Mouse (Mus musculus) retina, embryonic 14.5 days (tissue): ENCODE results near the gene Slc4a8.
"Not testable (repeated sequence)": the region's sequence is repeated elsewhere in the genome, so short reads cannot be mapped to it uniquely, and the experiment has no call there.

Experiments
- DNase-seq: peaks from one replicate; pipeline ENCODE4 v3.0.0-alpha.2; 2015; ENCODE audit warnings: low spot score

Slc4a8 gene

DNA sequence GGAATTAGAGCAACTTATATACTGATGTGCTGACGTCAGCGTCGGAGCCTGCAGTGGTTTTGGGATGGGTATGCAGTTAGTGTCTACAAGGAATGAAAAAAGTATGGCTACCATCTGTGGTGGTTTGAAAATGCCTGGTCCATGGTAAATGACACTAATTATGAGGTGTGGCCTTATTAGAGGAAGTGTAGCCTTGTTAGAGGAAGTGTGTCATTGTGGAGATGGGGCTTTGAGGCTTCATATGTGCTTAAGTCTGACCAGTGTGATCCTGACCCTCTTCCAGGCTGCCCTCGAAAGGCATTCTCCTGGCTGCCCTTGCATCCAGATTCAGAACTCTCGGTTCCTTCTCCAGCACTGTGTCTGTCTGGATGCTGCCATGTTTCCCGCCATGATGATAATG, 18.3 kb upstream of the Slc4a8 start:
- no peak for DNase-seq

DNA sequence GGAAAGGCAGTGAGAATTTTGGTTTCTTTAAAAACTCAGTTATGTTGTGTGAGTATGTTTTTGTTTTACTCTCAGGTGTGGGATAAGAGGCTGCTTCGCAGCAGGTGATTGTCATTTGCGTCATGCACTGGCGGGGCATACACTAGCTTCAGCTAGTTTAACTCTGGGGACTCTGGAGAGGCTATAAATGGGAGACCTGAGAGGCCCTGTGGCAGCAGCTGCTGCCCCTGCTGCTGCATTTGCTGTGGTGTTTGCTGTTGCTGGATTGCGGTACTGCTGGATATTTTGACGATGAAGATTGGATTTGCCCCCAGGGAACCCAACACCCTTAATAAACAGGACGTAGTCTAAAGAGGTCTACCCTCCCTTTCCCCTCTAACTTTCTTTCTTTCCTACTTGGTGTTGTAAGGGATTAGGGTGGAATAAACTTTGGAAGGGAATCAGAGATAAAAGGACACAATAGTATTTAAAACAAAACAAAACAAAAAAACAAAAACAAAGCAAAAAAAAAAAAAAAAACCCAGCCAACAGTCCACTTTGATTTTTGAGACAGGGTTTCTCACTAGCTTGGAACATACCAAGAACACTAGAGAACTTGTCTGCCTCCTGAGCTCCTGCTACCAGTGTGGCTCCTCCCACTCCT, 14.9 kb upstream of the Slc4a8 start:
- no peak for DNase-seq

DNA sequence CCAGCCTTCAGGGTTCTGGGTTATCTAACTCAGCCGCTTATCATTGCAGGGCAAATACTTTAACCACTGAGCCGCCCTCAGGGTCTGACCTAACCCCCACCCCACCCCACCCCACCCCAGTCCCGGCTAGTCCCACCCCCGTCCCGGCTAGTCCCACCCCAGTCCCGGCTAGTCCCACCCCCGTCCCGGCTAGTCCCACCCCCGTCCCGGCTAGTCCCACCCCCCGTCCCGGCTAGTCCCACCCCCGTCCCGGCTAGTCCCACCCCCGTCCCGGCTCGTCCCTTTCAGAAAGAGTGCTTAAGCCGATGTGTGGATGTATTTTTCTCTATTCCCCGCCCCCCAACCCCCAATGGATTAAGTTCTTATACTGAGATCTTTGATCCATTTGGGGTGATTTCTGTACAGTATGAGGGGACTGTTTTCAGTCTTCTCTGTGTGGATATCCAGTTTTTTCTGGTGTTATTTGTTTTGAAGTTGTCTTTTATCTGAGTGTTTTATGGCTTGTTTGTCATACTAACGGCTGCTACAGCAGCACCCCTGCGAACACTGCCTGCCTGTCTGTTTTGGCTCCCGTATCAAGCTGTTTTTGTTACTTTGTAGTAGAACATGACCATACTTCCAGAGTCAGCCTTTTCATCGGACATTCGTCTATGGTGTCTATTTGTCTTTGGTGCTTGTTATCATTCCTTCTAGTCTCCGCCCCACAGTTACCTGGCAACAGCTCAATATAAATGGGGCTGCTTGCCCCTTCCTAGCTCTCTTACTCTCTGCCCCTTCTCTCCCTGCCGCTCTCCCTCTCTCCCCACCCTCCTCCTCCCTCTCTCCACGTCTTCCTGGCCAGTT, 14.2 kb upstream of the Slc4a8 start:
- DNase-seq: peak; percentile 48

DNA sequence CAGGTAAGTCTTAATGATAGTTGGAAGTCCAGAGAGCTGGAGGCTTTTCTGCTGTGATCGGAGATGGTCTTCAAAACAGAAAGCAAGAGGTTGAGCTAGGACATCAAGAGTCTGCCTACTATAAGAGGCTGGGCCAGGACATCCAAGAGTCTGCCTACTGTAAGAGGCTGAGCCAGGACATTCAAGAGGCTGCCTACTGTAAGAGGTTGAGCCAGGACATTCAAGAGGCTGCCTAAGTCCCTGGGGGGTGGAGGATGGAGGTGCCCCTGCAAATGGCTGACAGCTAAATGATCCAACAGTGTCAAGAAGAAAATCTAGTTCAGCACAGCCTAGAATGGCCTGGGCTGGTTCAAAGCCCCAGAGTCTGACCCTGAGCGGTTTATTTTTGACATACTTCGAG, 13.0 kb upstream of the Slc4a8 start:
- DNase-seq: no peak

DNA sequence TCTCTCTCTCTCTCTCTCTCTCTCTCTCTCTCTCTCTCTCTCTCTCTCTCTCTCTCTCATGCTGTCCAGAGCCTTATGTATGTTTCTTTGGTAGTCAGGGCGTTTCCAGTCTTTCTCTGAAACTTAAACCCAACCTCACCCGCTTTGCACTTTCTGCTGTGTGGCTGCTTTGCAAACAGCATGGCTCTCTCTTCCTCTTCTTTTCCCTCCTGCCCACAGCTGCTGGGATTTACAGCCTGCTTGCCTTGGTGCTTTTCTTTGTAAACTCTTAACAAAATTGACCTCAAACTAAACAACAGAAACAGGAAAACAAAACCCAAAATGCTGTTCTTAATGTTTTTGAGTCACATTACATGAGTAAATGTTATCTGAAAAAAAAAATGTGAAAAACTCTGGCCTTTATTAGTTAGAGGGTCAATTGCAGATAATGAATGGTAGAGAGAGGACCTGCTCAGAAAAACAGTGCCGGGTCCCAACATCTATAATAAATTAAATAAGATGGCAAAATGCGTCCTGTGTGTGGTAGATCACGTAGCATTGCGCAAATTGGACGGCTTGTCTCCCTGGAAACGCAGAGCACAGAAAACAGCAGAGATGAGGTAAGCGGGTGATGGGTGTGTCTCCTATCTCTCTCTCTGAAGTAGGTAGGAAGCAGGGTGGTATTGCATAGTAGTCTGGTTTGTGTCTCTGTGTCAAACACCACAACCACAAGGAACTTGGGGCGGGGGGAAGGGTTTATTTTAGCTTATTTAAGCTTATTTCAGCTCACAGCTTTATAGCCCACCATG, 11.6 kb upstream of the Slc4a8 start:
- no peak for DNase-seq

DNA sequence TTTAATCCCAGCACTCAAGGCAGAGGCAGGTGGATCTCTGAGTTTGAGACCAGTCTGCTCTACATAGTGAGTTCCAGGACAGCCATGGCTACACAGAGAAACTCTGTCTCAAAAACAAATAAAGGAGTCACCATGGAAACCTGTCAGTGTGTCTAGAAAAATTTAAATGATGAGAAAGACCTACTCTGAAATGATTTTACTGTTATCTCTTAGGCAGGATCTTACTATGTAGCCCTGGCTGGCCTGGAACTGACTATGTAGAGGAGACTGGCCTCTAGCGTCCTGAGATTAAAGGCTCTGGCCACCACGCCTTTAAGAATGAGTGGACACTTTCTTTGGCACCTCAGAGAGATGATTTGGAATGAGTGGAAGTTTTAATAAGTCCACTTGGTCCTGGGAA, 9.1 kb upstream of the Slc4a8 start:
- DNase-seq: no peak

DNA sequence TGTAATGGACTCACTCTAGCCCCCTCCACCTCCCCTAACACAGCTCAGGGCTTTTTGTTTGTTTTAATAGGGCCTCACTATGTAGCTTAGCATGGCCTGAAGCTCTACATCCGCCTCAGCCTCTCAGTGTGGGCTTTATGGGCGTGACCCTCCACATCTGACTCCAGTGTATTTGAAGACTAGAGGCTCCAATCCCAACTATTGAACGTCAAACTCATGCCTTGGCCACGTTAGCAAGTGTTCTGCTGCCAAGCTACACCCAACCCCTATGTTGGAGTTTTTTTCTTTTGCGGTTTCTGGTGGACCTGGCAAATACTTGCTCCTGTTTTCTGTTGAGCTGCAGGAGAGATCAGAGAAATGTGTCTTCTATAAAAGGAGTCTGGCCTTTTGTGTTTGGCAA, 8.5 kb upstream of the Slc4a8 start:
- DNase-seq: no peak

DNA sequence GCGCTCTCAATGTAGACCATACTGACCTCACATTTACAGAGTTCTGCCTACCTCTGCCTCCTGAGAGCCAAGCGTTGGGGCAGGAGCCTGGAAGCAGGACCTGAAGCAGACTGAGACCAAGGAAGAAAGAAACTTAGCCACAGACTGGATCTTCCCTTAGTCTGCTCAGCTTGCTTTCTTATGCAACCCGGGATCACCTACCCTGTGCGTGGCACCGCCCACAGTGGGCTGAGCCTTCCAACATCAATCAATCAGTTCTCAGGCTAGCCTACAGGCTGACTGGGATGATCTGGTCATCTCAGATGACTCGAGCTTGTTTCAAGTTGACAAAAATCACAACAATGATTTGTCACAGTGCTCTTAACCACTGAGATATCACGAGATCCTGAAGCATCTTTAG, 7.5 kb upstream of the Slc4a8 start:
- no peak for DNase-seq

DNA sequence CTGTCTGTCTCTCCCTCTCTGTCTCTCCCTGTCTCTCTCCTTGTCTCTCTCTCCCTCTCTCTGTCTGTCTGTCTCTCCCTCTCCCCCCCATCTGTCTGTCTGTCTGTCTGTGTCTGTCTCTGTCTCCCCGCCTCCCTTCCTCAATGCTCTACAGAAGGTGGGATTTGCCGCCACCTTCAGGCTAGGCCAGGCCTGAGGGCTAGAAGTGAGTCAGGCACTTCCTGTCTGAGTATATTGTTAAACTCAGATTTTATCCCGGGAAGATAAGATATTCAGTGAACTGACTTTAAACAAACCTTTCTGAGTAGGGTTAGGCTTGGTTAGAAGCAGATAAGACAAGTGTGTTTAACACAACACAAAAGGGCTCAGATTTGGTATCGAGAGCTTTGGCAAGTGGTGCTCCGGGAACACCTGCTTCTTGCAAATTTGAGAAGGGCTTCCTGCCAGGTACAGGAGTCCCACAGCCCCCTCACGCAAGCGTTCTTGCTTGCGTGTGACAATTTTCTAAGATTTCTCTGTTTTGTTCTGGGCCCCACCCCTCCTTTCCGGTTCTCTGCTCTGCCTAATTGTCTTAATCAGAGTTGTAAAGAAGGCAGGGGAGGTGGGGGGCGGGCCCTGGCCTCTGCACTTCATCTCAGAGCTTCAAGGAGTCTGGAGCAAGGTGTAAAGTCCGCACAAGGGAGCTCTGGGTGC, 6.6 kb upstream of the Slc4a8 start:
- DNase-seq: peak; percentile 65

DNA sequence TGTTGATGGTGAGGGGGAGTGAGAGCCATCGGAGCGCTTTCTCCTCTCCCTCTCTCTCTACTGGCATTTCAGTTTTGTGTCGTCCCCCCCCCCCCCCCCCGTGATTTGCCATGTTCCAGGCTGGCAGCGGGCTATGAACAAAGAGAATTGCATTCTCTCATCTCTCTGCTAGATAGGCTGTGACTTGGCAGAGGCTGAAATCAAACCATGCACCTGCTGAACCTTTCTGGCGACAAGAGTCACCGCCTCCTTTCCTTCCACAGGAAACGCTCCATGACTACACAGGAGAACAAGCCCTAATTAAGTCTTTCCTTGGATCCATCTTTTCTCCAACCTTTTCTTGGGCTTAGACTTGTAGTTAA, 6.1 kb upstream of the Slc4a8 start:
- no peak for DNase-seq

DNA sequence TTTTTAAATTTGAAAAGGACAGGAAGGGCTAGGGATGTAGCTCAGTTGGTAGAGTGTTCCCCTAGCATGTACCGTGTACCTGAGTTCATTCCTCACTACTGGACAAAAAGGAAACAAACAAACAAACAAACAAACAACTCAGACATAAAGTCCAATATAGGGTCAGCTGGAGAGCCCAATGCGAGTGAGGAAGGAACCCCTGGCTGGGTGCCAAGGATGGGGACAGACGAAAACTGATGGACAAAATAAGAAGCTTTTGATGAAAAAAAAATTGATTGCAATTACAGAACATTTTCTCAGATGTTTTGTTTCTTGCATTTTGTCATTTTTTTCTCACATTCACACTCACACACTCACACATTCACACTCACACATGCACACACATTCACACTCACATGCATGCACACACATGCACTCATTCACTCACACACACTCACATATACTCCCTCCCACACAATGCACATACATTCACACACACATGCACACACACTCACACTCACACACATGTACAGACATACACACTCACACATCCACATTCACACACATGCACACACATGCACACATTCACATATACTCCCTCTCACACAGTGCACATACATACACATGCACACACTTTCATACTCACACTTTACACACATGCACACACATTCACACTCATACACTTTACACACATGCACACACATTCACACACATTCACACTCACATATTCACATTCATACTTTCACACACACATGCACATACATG, 5.5 kb upstream of the Slc4a8 start:
- DNase-seq: no peak

DNA sequence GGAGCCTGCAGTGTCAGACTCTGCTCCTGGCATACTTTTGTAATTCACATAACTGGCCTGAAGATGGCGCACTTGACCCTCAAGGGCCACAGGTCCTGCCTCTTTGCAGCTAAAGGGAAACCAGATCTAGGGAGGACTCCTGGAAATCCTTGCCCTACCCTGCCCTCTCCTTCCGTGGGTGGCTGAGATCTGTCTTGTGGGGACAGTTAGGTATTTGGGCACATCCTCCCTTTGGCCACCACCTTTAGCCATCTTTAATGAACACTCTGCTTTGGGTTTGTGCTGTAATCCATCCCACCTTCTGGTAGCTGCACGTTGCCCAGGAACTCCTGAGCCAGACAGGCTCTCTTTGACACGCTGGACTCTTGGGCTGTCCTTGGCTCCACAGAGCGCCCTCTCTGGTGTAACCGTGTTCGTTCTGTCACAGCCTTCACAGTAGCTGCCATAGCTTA, 4.0 kb upstream of the Slc4a8 start:
- DNase-seq: peak; percentile 91

DNA sequence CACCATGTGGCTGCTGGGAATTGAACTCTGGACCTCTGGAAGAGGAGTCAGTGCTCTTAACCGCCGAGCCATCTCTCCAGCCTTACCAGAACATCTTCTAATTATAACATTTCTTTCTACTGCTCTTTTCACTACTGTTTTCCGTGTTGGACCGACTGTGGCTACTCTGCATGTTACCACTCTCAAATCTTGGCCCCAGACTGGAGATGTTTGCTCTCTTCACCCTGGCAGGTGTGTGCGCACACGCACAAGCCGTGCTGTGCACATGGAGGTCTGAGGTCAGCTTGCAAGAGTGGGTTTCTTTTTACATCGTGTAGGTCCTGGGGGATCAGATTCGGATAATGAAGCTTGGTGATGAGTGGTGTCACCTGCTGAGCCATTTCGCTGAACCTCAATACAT, 2.3 kb upstream of the Slc4a8 start:
- no peak for DNase-seq

DNA sequence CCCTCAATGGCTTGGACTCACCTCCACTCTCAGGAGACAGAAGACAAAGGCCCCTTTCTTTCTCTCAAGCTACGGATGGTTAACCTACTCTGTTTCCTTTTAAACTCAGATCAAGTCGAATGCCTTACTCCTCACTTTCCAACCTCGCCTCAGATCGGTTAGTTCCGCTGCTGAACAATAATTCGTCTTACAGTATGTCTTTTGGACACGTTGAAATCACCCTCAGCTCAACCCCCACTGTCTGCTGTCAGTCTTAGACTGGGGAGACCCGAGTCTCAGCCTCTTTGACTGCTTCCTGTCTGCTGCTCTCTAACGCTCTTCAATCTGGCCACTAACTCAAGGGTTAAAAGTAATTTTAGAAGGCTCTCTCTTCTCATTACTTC, 520 bp upstream of the Slc4a8 start:
- no peak for DNase-seq

DNA sequence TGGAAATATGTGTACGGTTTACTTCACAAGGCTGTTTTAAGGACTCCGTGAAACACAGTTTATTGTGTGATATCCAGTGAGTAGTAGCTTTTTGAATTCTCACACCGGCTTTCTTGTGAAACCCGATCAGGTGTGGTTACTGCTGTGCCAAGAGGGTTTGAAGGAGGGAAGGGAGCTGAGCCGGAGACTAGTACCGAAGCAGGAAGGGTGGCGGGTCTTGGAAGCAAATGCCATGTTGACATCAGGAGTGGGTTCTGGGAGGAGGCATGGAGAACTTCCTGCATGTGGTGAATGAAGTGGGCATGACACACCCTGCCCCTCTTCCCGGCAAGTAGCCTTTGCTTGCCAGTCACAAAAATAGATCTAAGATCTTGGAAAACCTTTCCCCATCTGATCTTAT, 1.1 kb downstream of the Slc4a8 start:
- DNase-seq: no peak

DNA sequence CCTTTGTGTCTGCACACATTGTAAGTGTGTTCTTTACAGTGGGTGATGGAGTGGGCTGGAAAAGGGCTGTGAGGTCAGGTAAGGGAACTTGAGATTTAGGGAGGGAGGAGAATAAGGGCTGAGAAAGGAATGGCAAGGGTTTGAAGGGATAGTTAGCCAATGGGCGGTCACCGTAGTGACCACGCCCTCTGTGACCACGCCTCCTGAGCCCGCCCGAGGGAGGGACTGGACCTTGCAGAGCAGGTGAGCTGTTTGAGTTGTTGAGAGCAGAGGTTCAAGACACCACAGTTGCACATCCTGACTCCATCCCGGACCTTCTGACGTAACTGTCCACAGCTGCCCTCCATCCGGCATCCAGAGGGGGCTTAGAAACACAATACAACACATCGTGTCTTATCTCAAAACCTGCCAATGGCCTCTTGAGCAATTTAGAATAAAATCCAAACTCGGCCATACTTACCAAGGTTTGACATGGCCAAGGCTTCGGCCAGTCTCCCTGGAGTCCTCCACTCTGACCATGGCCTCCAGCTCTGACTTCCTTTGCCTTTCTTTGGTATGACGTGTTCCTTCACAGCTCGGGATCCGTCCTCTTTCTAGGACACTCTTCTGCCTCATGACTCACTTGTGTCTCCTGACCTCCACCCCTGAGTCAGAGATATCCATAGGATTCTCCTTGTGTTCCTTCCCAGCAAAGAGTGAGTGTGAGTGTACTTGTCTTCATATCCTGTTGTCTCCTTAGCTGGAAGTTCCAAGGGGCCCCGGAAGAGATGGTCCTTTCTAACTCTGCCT, 2.8 kb downstream of the Slc4a8 start:
- DNase-seq: no peak

DNA sequence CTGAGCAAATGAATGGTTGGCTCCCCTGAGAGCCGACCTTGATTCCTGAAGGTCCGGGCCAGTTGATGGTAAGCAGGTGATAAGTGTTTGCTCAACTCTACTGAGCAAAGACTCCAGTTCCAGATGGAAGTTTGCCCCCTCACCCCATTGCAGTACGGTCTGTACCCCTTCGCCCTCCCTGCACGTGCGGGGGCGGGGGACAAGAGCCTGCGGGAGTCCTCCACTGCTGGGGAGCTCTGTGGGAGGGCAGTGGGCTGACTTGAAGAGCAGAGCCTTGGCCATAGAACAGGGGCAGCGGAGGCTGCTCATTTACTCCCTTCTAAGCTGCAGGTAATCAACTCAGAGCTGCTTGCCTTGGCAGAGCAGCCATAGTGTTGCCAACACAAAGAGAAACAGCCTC, 5.3 kb downstream of the Slc4a8 start:
- no peak for DNase-seq

DNA sequence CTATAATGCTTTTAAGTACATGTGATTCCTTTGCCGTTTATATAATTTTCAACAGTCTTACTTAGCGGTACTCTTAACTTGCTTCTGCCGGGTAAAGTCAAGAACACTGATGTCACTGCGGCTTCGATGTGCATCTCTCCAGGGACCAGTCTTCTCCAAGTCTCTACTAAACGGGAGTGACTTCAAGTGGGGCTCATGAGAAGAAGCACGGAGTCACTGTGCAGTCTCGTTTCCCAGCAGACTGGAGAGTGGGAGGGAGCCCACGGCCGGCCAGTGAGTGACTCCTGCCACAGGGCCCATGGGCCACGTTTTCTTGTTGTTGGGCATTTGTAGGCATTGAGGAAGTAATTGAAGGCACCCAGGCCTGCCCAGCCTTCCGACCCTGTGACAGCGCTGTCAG, 6.3 kb downstream of the Slc4a8 start:
- no peak for DNase-seq

DNA sequence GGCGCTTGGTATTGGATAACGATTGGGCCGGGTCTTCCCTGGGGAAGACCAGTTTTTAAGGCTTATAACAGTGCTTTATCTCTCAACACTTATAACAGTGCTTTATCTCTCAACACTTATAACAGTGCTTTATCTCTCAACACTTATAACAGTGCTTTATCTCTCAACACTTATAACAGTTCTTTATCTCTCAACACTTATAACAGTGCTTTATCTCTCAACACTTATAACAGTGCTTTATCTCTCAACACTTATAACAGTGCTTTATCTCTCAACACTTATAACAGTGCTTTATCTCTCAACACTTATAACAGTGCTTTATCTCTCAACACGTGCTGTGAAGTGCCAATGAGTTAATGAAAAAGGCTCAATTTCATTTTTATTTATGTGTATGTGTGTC, 7.5 kb downstream of the Slc4a8 start:
- DNase-seq: not testable (repeated sequence)

DNA sequence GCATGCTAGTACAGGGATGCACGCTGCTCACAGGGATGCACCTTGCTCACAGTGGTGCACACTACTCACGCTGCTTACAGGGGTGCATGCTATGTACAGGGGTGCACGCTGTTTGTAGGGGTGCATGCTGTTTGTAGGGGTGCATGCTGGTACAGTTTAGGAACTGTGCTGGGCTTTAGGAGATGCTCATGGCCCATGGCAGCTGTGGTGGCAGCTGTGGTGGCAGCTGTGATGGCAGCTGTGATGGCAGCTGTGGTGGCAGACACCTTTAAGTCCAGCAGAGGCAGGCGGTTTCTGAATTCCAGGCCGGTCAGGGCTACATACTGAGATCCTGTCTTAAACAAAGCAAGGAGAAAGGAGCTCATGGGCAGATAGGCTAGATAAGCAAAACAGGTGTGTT, 8.8 kb downstream of the Slc4a8 start:
- no peak for DNase-seq

DNA sequence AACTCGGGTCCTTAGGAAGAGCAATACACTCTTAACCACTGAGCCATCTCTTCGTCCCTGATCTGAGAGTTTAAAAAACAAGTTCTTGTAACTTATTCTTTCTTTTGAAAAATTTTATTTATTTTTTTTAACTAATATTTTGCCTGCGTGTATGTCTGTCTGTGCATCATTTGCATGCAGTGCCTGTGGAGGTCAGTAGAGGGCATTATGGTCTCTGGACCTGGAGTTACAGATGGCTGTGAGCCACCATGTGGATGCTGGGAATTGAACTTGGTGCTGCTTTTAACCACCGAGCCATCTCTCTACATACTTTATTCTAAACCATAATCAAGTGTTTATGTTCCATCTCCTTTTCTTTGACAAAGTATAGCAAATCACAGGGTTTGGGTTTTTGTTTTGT, 11.1 kb downstream of the Slc4a8 start:
- no peak for DNase-seq
